Mouse (Mus musculus) limb, embryonic 13.5 days (tissue): ENCODE results near the gene Tex261. TPM values are rescaled to one million over a fixed set of nuclear protein-coding genes. Genes with fewer than 3 reads are reported as not detected.

Source experiments
- ATAC-seq: fragments of 200-750 bp; cut with Nextera tagmentation; 2 replicates; pipeline ENCODE4 v1.8.0; 2017; ENCODE audit warnings: low read depth, moderate number of reproducible peaks, moderate TSS enrichment; ENCODE audit not compliant: low FRiP score
- H3K27ac ChIP-seq: fragments of 300-500 bp; sonication (generic); 2 replicates; pipeline ENCODE4 v1.5.1; 2015; ENCODE audit warnings: inconsistent platforms, mild to moderate bottlenecking, moderate library complexity
- H3K27me3 ChIP-seq: fragments of 300-500 bp; sonication (generic); 2 replicates; pipeline ENCODE4 v1.6.1; 2015; ENCODE audit warnings: mild to moderate bottlenecking, inconsistent platforms
- H3K36me3 ChIP-seq: fragments of 300-500 bp; sonication (generic); 2 replicates; pipeline ENCODE4 v1.6.1; 2015; ENCODE audit warnings: inconsistent platforms, mild to moderate bottlenecking, moderate library complexity
- H3K4me1 ChIP-seq: fragments of 300-500 bp; sonication (generic); 2 replicates; pipeline ENCODE4 v1.6.1; 2015; ENCODE audit warnings: inconsistent platforms
- H3K4me2 ChIP-seq: fragments of 300-500 bp; sonication (generic); replicated peaks from 2 replicates; pipeline ENCODE4 v1.6.1; 2015; ENCODE audit warnings: inconsistent platforms, mild to moderate bottlenecking, moderate library complexity
- H3K4me3 ChIP-seq: fragments of 300-500 bp; sonication (generic); 2 replicates; pipeline ENCODE4 v1.5.1; 2015; ENCODE audit warnings: moderate library complexity, mild to moderate bottlenecking, inconsistent platforms
- H3K9ac ChIP-seq: fragments of 300-500 bp; sonication (generic); 2 replicates; pipeline ENCODE4 v1.6.1; 2015; ENCODE audit warnings: mild to moderate bottlenecking, inconsistent platforms
- H3K9me3 ChIP-seq: fragments of 300-500 bp; sonication (generic); 2 replicates; pipeline ENCODE4 v1.6.1; 2016; ENCODE audit warnings: inconsistent platforms
- WGBS: fragments of 180-500 bp; shearing (Covaris S2); methylation state at CpG from one replicate; pipeline ENCODE4 v1.1.7; 2015; 5-methylcytosine and 5-hydroxymethylcytosine counted together
- polyA plus RNA-seq: library from polyadenylated mRNA; unstranded; fragments of >200 nt; fragmentation: Nextera tagmentation; extraction: Ambion mirVana; gene quantifications from 2 replicates; pipeline ENCODE4 v1.2.1, GENCODE M21; 2015

The Tex261 gene
- polyA plus RNA-seq, 1 experiment from 2014 or later = 96.2 TPM

- H3K9me3 ChIP-seq = no peaks in the 10 kb centered on the region
- H3K27me3 ChIP-seq = peaks cover 33% of the 10 kb centered on the region
- H3K4me3 ChIP-seq = no peak overlapping the region
- H3K9ac ChIP-seq = no peak overlapping the region
- ATAC-seq = no peak
- no peak overlapping the region for H3K4me2 ChIP-seq
- H3K36me3 ChIP-seq = no peaks in the 10 kb centered on the region
- no peak overlapping the region for H3K27ac ChIP-seq
- WGBS = 49% methylated on average over 4 of the region's 4 CpGs
- H3K4me1 ChIP-seq = no peaks in the 10 kb centered on the region
Measured at GRCm38 (mm10) chr6:83727178-83727577, 48.4 kb downstream of the Tex261 start.

- WGBS = 10% methylated on average over 6 of the region's 6 CpGs
- Histone ChIP-seq H3K9me3 (no peaks in the 10 kb centered on the region), H3K4me3 (no peak overlapping the region), H3K4me1 (no peaks in the 10 kb centered on the region), H3K27ac (no peak overlapping the region), H3K27me3 (peaks cover 61% of the 10 kb centered on the region), H3K36me3 (no peaks in the 10 kb centered on the region), H3K9ac (no peak overlapping the region), H3K4me2 (no peak overlapping the region)
- no peak for ATAC-seq
Measured at GRCm38 (mm10) chr6:83722526-83722925, 53.1 kb downstream of the Tex261 start.

Other genes starting within 250 kb of the Tex261 start
- 2.9 and 3.4 TPM in 2 replicates for gene Actg2, start 239.5 kb downstream of the Tex261 start, polyA plus RNA-seq
- 24.4 and 24.8 TPM in 2 replicates for gene Stambp, start 203.1 kb downstream of the Tex261 start, polyA plus RNA-seq
- not detected in 2 replicates for gene Clec4f, start 119.6 kb downstream of the Tex261 start, polyA plus RNA-seq
- gene Cd207, start 98.0 kb downstream of the Tex261 start, polyA plus RNA-seq = not detected in 2 replicates
- gene Vax2, start 64.5 kb downstream of the Tex261 start, polyA plus RNA-seq = 1.1 and 1.4 TPM in 2 replicates
- not detected in 2 replicates for gene Atp6v1b1, start 32.8 kb downstream of the Tex261 start, polyA plus RNA-seq
- 0.20 and 0.25 TPM in 2 replicates for gene Ankrd53, start 13.2 kb downstream of the Tex261 start, polyA plus RNA-seq
- 57.1 and 57.3 TPM in 2 replicates for gene Nagk, start 19.2 kb upstream of the Tex261 start, polyA plus RNA-seq
- gene Paip2b, start 55.9 kb upstream of the Tex261 start, polyA plus RNA-seq = 19.2 and 20.5 TPM in 2 replicates
- gene Zfp638, start 91.3 kb upstream of the Tex261 start, polyA plus RNA-seq = 64.1 and 71.7 TPM in 2 replicates
- gene Dysf, start 232.8 kb upstream of the Tex261 start, polyA plus RNA-seq = 8.3 and 10.2 TPM in 2 replicates